Comparison of ENCODE assay signal across 10 mouse cellular contexts in genomic region chr17:53543591-53544324, GRCm38 (mm10). TPM values are rescaled to one million over a fixed set of nuclear protein-coding genes. Genes with fewer than 3 reads are reported as not detected.
DNase-seq lines count a peak whose midpoint lies in the region; ATAC-seq lines count a peak whose summit lies in the region.
"Had no signal": no experiment of that assay in that cellular context is flagged by ENCODE, and none has a peak within 500 bp of the region (broad histone marks: within the 10 kb centered on the region; RNA-seq: fewer than 3 reads in every experiment).

No protein-coding gene starts in this region.

- no peaks in the 10 kb centered on the region for H3K4me1 ChIP-seq in midbrain, embryonic 14.5 days (ENCODE audit: control insufficient read depth, insufficient read depth, low read length)
- H3K4me1 ChIP-seq in midbrain, embryonic 16.5 days (ENCODE audit: control insufficient read depth, insufficient read depth, low read length): no peaks in the 10 kb centered on the region
- H3K4me1 ChIP-seq in lung, embryonic 16.5 days (replicated peaks; ENCODE audit: control insufficient read depth, insufficient read depth, low read length): peaks cover 11% of the 10 kb centered on the region
- H3K4me1 ChIP-seq: hindbrain, embryonic 15.5 days had no signal

- ATAC-seq in midbrain, embryonic 14.5 days (ENCODE audit: low FRiP score, low TSS enrichment): no peak
- no peak for ATAC-seq in midbrain, embryonic 16.5 days
- ATAC-seq in lung, embryonic 16.5 days (ENCODE audit: low read depth): peak; percentile 87

- intact Hi-C loops in heart, postnatal 14 days (cut with DNase I): no loop called here

- no peak overlapping the region for H3K9ac ChIP-seq in midbrain, embryonic 14.5 days (replicated peaks; ENCODE audit: low read length)
- no peak overlapping the region for H3K9ac ChIP-seq in midbrain, embryonic 16.5 days (ENCODE audit: low read depth, low read length)
- peak overlapping the region; percentile 44 for H3K9ac ChIP-seq in lung, embryonic 16.5 days (ENCODE audit: low read length)
- H3K9ac ChIP-seq: hindbrain, embryonic 15.5 days had no signal

- H3K27ac ChIP-seq in midbrain, embryonic 14.5 days (replicated peaks; ENCODE audit: low read depth, low read length): no peak overlapping the region
- no peak overlapping the region for H3K27ac ChIP-seq in midbrain, embryonic 16.5 days (ENCODE audit: low read length)
- peak overlapping the region; percentile 68 for H3K27ac ChIP-seq in lung, embryonic 16.5 days (ENCODE audit: low read length)
- H3K27ac ChIP-seq: hindbrain, embryonic 15.5 days had no signal

- no peak overlapping the region for H3K4me3 ChIP-seq in midbrain, embryonic 14.5 days (replicated peaks; ENCODE audit: low read depth, low read length)
- no peak overlapping the region for H3K4me3 ChIP-seq in midbrain, embryonic 16.5 days (ENCODE audit: low read depth, low read length)
- no peak overlapping the region for H3K4me3 ChIP-seq in lung, embryonic 16.5 days (ENCODE audit: low read length)
- H3K4me3 ChIP-seq: hindbrain, embryonic 15.5 days had no signal

- H3K27me3 ChIP-seq in midbrain, embryonic 14.5 days (ENCODE audit: control insufficient read depth, insufficient read depth, low read length): no peaks in the 10 kb centered on the region
- H3K27me3 ChIP-seq in midbrain, embryonic 16.5 days (ENCODE audit: control insufficient read depth, insufficient read depth, low read depth, low read length): no peaks in the 10 kb centered on the region
- H3K27me3 ChIP-seq in lung, embryonic 16.5 days (ENCODE audit: control insufficient read depth, insufficient read depth, low read depth, low read length): no peaks in the 10 kb centered on the region
- H3K27me3 ChIP-seq: hindbrain, embryonic 15.5 days had no signal

- H3K9me3 ChIP-seq in midbrain, embryonic 14.5 days (ENCODE audit: control insufficient read depth, low read length): no peaks in the 10 kb centered on the region
- no peaks in the 10 kb centered on the region for H3K9me3 ChIP-seq in midbrain, embryonic 16.5 days (replicated peaks; ENCODE audit: control insufficient read depth, low read length, poor library complexity, severe bottlenecking)
- H3K9me3 ChIP-seq in lung, embryonic 16.5 days (ENCODE audit: control insufficient read depth, low read length): no peaks in the 10 kb centered on the region
- H3K9me3 ChIP-seq: hindbrain, embryonic 15.5 days had no signal

- peak; percentile 19 to 60 for DNase-seq in adrenal gland, adult (ENCODE audit: inconsistent age in 2 of 2, low spot score in 1 of 2)
- no peak for DNase-seq in adrenal gland, postnatal 4 days (ENCODE audit: low spot score in 2 of 2)
- peak; percentile 29 for DNase-seq in midbrain, embryonic 14.5 days
- peak; percentile 35 to 45 for DNase-seq in heart, postnatal 14 days
- DNase-seq in testis, postnatal 14 days (ENCODE audit: low spot score): peak; percentile 74
- DNase-seq in embryo, embryonic 10.5 days (ENCODE audit: low spot score): no peak

- WGBS in midbrain, embryonic 14.5 days: 73% methylated on average over 9 of the region's 9 CpGs
- 69% methylated on average over 9 of the region's 9 CpGs for WGBS in midbrain, embryonic 16.5 days
- WGBS in lung, embryonic 16.5 days: 29% methylated on average over 9 of the region's 9 CpGs

- H3K4me2 ChIP-seq in midbrain, embryonic 14.5 days (ENCODE audit: low read length): no peak overlapping the region
- H3K4me2 ChIP-seq in midbrain, embryonic 16.5 days (ENCODE audit: low read length): no peak overlapping the region
- 0 out of 2 replicates have a peak overlapping the region, but pooled peaks have one; percentile 14 for H3K4me2 ChIP-seq in lung, embryonic 16.5 days (ENCODE audit: low read depth, low read length)
- H3K4me2 ChIP-seq: hindbrain, embryonic 15.5 days had no signal

- H3K36me3 ChIP-seq in midbrain, embryonic 14.5 days (ENCODE audit: control insufficient read depth, insufficient read depth, low read length): no peaks in the 10 kb centered on the region
- no peaks in the 10 kb centered on the region for H3K36me3 ChIP-seq in midbrain, embryonic 16.5 days (ENCODE audit: control insufficient read depth, insufficient read depth, low read length)
- no peaks in the 10 kb centered on the region for H3K36me3 ChIP-seq in lung, embryonic 16.5 days (ENCODE audit: control insufficient read depth, insufficient read depth, low read length)
- H3K36me3 ChIP-seq: hindbrain, embryonic 15.5 days had no signal

RNA-seq across cellular contexts. Expression of gene Pp2d1, which starts 4.5 kb away (rescaled TPM):
- not detected for total RNA-seq in adrenal gland, postnatal 4 days (2021)
- polyA plus RNA-seq in midbrain, embryonic 14.5 days (2014; fragmentation: Nextera tagmentation; extraction: Ambion mirVana): 0.49 and 0.66 TPM in 2 replicates
- 0.46 and 0.50 TPM in 2 replicates for polyA plus RNA-seq in midbrain, embryonic 16.5 days (2015; fragmentation: Nextera tagmentation; extraction: Ambion mirVana)
- not detected for total RNA-seq in heart, postnatal 14 days (2021)
- 0.20 and 0.24 TPM in 2 replicates for polyA plus RNA-seq in lung, embryonic 16.5 days (2015; fragmentation: Nextera tagmentation; extraction: Ambion mirVana)
- total RNA-seq: adrenal gland, adult 18-20 months had no signal

RNA-seq across cellular contexts. Expression of gene Kat2b, which starts 22.9 kb away (rescaled TPM):
- total RNA-seq in adrenal gland, postnatal 4 days (2021): 10 to 100 TPM; 68.5 to 76.6 TPM
- polyA plus RNA-seq in midbrain, embryonic 14.5 days (2014; fragmentation: Nextera tagmentation; extraction: Ambion mirVana): 9.2 and 9.4 TPM in 2 replicates
- 7.2 and 8.7 TPM in 2 replicates for polyA plus RNA-seq in midbrain, embryonic 16.5 days (2015; fragmentation: Nextera tagmentation; extraction: Ambion mirVana)
- total RNA-seq in heart, postnatal 14 days (2021): 10 to 100 TPM; 73.5 to 91.5 TPM
- polyA plus RNA-seq in lung, embryonic 16.5 days (2015; fragmentation: Nextera tagmentation; extraction: Ambion mirVana): 4.8 and 5.2 TPM in 2 replicates

Comparison
In these comparisons a context has a peak if more than half of its experiments do, and no peak if none do; other contexts are left out.
1. DNase-seq: peak in adrenal gland, adult (2 of 2), midbrain, embryonic 14.5 days (single experiment), heart, postnatal 14 days (2 of 2) and testis, postnatal 14 days (single experiment); none in adrenal gland, postnatal 4 days (0 of 2) and embryo, embryonic 10.5 days (single experiment).